Mouse (Mus musculus) left cerebral cortex, postnatal 4 days (tissue): ENCODE measurements around the gene A730046J19Rik. TPM values are rescaled to one million over a fixed set of nuclear protein-coding genes. Genes with fewer than 3 reads are reported as not detected.

Source experiments
- DNase-seq: peaks from one replicate; pipeline ENCODE4 v3.0.0-alpha.2; 2022
- intact Hi-C: fragments of 180-260 bp; cut with DNase I; formaldehyde crosslinking; loops from one replicate; pipeline ENCODE4 v1.15.1; 2025
- total RNA-seq, 2 experiments: library from RNA; stranded (reverse); gene quantifications; 2 replicates each; pipeline ENCODE4 v1.2.3; 2021

A730046J19Rik gene
- under 1 TPM; 0.20 to 0.28 TPM for total RNA-seq

- intact Hi-C loops: no loop called here
Measured at GRCm38 (mm10) chrX:144153523-144153922, at the start of gene A730046J19Rik. A730046J19Rik (plus strand) TSS chrX:144153695.

DNA sequence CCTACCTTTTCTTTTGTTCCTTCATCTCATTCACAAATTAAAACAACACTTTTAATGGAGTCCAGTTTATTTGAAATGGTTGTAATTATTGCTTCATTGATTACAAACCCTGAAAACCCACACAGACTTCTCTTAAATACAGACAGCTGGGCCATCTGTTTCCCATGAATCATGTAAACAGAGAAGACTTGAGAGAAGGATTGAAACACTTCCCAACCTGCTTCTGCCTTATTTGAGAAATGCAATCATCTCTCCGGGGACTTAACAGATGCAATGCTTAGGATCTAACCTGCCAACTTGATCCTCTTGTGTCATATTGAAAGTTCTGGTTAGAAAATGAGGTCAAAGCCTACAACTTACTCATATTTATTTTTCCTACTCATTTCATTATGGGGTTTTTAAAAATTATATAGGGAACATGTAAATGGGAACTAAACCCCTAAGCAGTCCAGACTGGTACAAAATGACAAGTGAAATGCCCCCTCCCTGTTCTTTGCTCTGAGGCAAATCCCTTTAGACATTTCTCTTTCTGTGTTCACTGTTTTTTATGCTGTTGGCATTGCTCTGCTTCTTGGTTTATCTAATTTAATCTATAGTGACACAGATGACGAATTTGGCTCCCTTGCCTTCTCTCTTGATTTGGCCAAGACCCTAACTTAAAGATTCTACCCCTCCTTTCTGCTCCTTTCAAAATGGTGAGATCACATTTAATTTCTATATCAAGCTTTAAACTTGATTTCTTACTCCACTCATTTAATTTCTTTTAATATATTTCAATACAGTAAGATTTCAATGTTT is 48.7 kb upstream of the A730046J19Rik start:
- intact Hi-C loops: no loop called here
- no peak for DNase-seq

More at GRCm38 (mm10) chrX:144153523-144153922, at the start of gene A730046J19Rik:
- no peak for DNase-seq

DNA sequence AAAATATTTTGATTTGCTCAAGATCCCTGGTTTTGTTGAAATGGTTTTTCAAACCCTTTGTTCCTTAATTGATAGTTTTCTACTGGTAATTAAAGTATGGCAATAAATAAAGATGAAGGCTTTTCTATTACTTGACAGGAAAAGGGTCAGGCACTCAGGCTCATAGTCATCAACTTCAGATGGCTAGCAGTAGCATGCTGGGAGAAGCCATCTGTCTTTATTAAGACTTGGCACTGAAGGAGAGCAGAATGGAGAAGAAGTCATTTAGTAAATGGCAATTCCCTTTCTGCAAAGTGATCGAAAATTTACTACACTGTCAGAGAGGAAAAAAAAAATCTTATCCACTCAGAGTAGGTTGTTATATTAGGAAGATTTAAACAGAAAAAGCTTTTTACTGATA is 17.2 kb upstream of the A730046J19Rik start:
- intact Hi-C loops: no loop called here
- DNase-seq: no peak

GRCm38 (mm10) chrX:144149987-144150386 is 3.5 kb upstream of the A730046J19Rik start:
- intact Hi-C loops: no loop called here
- no peak for DNase-seq

DNA sequence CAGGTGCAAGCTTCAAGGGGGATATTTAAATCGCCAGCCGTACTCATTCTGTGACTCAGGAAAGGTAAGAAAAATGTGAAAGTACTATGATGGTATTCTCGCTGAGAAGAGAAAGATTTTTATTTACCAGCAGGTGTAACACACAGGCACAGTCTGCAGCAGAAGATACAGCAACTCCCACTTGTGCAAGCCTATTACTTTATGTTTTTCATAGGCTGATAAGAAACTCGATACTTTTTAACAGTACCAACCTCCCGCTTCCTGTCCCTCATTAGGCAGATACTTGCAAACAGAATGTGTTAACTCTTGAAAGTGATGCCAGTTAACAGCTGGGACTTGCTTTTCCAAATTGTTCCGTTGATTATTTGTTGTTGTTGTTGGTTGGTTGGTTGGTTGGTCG is 616 bp downstream of the A730046J19Rik start:
- DNase-seq: no peak
- intact Hi-C loops: no loop called here

DNA sequence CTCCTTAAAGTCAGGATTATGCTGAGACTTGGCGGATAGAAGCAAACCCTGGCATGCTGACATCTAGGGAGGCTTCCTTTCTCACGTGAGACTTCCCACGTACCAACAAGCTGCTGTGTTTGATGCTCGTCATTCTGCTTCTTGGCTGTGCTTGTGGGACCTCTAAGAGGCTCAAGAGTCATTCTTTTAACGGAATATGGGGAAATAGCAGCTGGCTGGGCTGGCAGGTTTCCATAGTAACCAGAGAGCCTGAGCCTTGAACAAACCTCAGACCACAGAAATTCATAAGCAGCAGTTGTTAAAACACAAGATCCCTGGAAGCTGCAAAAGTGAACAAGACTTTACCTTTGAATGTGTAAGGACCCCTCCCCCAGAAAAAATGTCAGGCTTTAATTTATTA is 9.4 kb downstream of the A730046J19Rik start:
- peak; percentile 22 for DNase-seq
- intact Hi-C loops: no loop called here

Other genes with a start within 250 kb of the A730046J19Rik start
- gene Dcx, start 220.4 kb upstream of the A730046J19Rik start, total RNA-seq: 100 to 1,000 TPM; 675 to 739 TPM
- 10 to 100 TPM; 20.7 to 22.5 TPM for gene Alg13, start 164.1 kb downstream of the A730046J19Rik start, total RNA-seq